Mouse (Mus musculus) olfactory bulb, adult 2 months (tissue): ENCODE measurements around the gene Atrn.

ENCODE experiments used
- CTCF ChIP-seq: fragments of 200-500 bp; IDR thresholded peaks from 2 replicates; pipeline ENCODE4 v1.5.1; 2012; ENCODE audit warnings: low read depth, mild to moderate bottlenecking, low read length, moderate library complexity; ENCODE audit not compliant: insufficient read depth
- POLR2A ChIP-seq: fragments of 200-500 bp; IDR thresholded peaks from 2 replicates; pipeline ENCODE4 v1.6.1; 2012; ENCODE audit warnings: mild to moderate bottlenecking, low read depth, low read length, moderate library complexity; ENCODE audit not compliant: insufficient read depth

- TF ChIP-seq CTCF (no peak), POLR2A (no peak; the same call in 1 of the 2 replicates)
Observed at GRCm38 (mm10) chr2:130906584-130907315, 455 bp downstream of the Atrn start.
